Mouse (Mus musculus): ENCODE results near the gene Pde2a.

Pde2a gene

GRCm38 (mm10) chr7:101403831-101404230, 17.7 kb upstream of the Pde2a start:
- no peak for DNase-seq (ENCODE audit: low spot score)

GRCm38 (mm10) chr7:101410267-101410936, 11.1 kb upstream of the Pde2a start, which contains the start of gene Gm45837:
TSS of gene Gm45837 (plus strand) at chr7:101410886.
- no peak for DNase-seq (ENCODE audit: low spot score)

DNA sequence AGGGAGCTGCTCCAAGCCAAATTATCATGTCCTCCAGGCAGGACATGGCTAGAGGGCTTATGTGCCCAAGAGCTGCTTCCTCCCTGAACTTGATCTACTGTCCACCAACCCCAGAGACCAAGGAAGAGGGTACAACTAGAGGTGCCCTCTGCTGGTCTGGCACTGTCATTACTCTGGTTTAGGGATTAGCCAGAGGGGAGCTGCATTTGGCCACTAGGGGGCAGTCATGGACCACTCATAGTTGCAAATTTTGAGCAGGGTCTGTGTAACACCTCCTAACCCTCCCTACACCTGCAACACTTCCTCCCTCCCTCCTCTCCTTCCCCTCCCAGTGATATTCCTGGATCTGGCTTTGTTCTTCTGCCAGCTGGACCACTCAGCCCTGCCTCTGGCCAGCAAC, 8.7 kb upstream of the Pde2a start:
- DNase-seq (ENCODE audit: low spot score): peak; percentile 94

- no peak for DNase-seq (ENCODE audit: low spot score)
Measured at GRCm38 (mm10) chr7:101414209-101414608, 7.3 kb upstream of the Pde2a start.

GRCm38 (mm10) chr7:101414661-101415511, 6.6 kb upstream of the Pde2a start:
- peak; percentile 86 for DNase-seq (ENCODE audit: low spot score)

- DNase-seq (ENCODE audit: low spot score): no peak
Measured at GRCm38 (mm10) chr7:101415512-101416100, 5.9 kb upstream of the Pde2a start.

GRCm38 (mm10) chr7:101416391-101416790, 5.1 kb upstream of the Pde2a start:
- DNase-seq (ENCODE audit: low spot score): no peak

DNA sequence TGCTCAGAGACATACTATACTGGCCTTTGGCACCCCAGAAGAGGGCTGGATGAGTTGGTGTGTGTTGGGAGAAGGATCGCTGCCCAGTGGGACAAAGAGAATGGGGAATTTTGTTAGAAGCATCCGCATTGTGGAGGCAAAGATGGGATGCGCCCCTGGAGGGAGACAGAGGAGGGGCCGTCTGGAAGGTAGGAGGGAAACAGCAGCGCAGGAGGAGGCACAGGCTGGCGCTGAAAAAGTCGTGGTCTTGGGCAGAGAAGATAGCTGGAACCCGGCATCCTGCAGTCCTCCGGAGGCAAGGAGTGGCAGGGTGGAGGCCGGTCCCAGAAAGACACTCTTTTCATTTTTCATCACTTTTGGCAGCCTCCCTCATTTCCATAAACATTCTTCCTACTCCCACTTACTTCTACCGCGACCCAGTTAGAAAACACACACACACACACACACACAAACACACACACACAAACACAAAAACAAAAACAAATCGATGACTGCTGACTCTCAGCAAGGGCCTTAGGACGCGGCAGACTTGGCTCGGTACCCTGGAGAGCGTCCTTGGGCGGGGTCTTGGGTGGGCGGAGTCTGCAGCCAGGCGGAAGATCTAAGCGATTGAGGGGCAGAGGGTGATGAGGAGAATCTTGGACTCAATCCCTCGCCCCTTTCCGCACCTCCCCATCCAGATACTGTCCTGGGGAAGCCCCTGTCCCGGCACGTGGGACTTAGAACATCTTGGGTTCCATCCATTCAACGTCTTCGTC, 2.3 kb upstream of the Pde2a start:
- DNase-seq (ENCODE audit: low spot score): peak; percentile 70

- peak; percentile 61 for DNase-seq (ENCODE audit: low spot score)
Measured at GRCm38 (mm10) chr7:101422069-101422468, 578 bp downstream of the Pde2a start.

DNA sequence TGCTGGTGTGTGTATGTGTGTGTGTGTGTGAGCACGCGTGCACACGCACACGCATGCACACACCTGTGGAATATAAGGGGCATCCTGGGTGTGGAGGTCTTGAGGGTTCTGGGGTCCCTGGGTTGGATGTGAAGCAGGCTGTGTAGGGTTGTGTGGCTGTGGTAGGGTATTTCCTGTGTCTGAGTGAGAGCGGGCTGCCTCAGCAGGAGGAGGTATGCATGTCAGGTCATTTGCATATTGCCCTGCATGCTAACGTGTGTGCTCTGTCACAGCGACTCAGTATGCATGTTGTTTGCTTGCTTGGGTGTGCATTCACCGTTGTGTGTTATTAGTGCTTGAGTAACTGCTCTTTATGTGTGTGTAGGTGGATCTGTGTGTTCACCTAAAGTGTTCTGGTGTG, 1.2 kb downstream of the Pde2a start:
- no peak for DNase-seq (ENCODE audit: low spot score)

GRCm38 (mm10) chr7:101423970-101424369, 2.5 kb downstream of the Pde2a start:
- no peak for DNase-seq (ENCODE audit: low spot score)

DNA sequence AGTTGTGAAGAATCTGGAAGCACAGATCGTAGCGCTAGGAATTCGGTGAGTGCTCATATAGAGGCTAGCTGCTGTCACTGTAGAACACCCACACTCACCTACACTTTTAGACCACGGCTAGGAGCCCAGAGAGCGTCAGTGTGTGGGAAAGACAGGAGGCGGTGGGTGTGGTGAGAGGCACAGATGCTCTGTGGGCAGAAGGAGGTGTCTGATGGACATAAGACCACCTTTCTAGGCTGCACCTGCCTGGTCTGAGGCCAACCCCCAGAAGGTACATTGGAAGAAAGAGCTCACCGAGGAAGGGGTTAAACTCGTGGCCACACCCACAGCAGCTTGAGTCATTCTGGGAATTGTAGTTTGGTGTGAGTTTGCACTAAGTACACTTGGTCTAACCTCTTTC, 5.2 kb downstream of the Pde2a start:
- no peak for DNase-seq (ENCODE audit: low spot score)

DNA sequence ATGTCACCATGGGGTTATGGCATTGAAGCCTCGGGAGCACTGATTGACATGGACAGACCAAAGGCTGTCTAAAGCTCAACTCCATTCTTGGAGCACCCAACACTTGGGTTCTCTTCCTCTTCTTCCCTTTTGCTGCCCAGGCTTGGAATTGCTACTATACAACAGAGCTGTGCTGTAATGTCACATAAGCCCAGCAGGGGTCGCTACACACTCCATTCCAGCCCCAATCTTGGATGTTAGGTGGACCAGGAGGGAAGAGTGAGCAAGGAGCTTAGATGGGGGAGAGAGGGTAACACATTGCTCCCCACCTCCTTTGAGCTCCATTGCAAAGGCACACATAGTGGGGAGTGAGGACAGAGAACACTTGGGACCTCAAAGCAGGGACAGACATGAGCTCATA, 6.2 kb downstream of the Pde2a start:
- peak; percentile 58 for DNase-seq (ENCODE audit: low spot score)

- no peak for DNase-seq (ENCODE audit: low spot score)
Measured at GRCm38 (mm10) chr7:101435038-101435437, 13.5 kb downstream of the Pde2a start.

- DNase-seq (ENCODE audit: low spot score): no peak
Measured at GRCm38 (mm10) chr7:101437876-101438275, 16.4 kb downstream of the Pde2a start.

GRCm38 (mm10) chr7:101443093-101443492, 21.6 kb downstream of the Pde2a start:
- no peak for DNase-seq (ENCODE audit: low spot score)

DNA sequence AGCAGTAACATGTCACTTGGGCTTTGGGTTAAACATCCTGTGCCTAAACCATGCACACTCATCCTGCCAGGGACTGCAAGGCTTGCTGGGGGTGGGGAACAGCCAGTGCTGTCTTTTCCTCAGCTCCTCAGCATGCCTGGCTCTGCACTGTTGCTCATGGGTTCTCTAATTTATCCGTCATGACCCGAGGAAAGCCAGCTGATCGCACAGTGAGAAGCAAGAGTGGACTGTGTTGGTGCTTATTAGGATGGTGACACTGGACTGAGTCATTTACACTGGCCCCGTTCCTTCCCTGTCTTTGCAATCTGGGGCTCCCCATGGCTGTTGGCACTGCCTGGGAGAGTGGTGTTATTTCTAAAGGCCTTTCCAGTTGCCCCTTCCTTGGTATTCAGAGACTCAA, 22.7 kb downstream of the Pde2a start:
- DNase-seq (ENCODE audit: low spot score): no peak

- DNase-seq (ENCODE audit: low spot score): no peak
Measured at GRCm38 (mm10) chr7:101449855-101450254, 28.4 kb downstream of the Pde2a start.

DNA sequence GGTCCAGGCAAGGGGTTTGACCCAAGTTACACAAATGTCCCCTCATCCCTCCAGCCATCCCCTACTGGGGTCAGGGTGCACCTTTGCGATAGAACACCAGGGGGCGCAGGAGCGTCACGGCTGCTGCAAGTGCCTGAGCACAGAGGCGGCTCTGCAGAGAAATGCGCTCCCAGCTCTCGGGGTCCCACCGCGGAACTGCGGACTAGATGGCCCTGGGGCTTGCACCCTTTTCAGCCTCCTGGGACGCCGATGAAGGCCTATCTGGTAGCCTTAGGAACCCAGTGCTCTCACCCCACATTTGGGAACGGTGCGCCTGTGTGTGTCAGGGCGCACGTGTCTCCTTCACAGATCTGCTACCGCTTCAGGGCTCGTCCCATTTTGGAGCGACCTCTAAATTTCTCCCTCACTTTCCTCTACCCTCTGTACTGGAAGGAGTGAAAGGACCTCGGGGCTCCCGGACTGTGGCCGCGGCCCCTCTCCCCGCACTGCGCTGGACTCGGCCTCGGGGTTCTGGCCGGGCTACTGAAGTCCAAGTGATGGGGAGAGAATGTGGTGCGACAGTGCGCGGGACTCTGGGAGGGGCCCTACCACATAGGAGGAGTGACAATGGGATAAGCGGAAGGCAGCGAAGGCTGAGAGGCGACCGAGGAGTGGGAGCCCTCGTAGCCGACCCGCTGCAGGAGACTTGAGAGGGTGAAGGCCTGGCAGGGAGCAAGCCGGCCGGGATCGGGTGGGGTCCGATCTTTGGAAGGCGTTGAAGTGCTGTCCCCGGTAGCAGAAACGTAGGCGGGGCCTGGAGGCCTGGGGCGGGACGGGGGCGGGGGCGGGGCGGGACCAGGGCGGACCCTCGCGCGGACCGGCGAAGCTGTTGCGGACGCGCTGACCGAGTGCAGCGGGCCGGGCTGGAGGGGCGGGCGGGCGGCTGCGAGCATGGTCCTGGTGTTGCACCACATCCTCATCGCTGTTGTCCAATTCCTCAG, 29.2 kb downstream of the Pde2a start:
- DNase-seq (ENCODE audit: low spot score): peak; percentile 95

GRCm38 (mm10) chr7:101452669-101453068, 31.2 kb downstream of the Pde2a start:
- no peak for DNase-seq (ENCODE audit: low spot score)

GRCm38 (mm10) chr7:101453296-101453695, 31.8 kb downstream of the Pde2a start:
- DNase-seq (ENCODE audit: low spot score): no peak
